Mouse (Mus musculus): ENCODE results near the gene Fancb. TPM values are rescaled to one million over a fixed set of nuclear protein-coding genes. Genes with fewer than 3 reads are reported as not detected.

Fancb gene
- polyA plus RNA-seq, 1 experiment from 2014 or later, result 11.4 TPM

DNA sequence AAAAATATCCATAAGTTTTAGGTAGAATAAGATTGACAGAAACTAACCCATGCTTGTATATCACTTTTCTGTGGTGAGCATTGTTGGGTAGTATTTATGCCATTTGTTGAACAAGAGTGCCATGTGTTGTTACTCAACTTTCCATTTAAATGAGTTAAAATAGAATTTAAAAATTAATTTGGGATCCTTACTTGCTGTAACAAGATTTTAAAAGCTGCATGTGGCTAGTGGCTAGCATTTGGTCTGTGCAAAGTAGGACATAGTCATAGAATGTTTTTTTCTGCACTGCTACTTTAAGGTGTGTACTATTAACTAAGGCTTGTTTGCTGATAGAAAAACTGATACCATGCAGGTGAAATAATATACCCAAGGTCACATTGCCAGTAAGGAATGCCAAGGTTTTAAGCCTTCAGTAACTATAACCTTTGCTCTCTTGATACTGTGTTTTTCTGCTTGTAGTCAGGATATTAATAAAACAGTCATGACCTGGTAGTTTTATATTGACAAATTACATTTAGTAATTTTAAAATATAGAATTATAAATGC, 24.5 kb downstream of the Fancb start, which contains the start of gene Gm17604:
Gene Gm17604 (minus strand): TSS at position 51 of the 546 bp plus-strand sequence.
- no peaks in the 10 kb centered on the region for H3K9me3 ChIP-seq (ENCODE audit: control insufficient read depth, low read length)
- no peak within 1 kb of the TSS for H3K27ac ChIP-seq (ENCODE audit: low read length)
- H3K36me3 ChIP-seq (ENCODE audit: control insufficient read depth, insufficient read depth, low read length), result no peaks in the 10 kb centered on the region
- H3K4me2 ChIP-seq (ENCODE audit: low read depth, low read length), result no peak within 1 kb of the TSS
- no peak within 1 kb of the TSS for H3K9ac ChIP-seq (ENCODE audit: low read length)
- no peaks in the 10 kb centered on the region for H3K4me1 ChIP-seq (replicated peaks; ENCODE audit: control insufficient read depth, insufficient read depth, low read length)
- no peak for ATAC-seq (ENCODE audit: low read depth)
- H3K4me3 ChIP-seq (ENCODE audit: low read length), result no peak within 1 kb of the TSS
- H3K27me3 ChIP-seq (ENCODE audit: control insufficient read depth, insufficient read depth, low read depth, low read length), result no peaks in the 10 kb centered on the region

Other genes starting within 250 kb of the Fancb start
- gene Mospd2, start 217 bp upstream of the Fancb start, polyA plus RNA-seq (2015; fragmentation: Nextera tagmentation; extraction: Ambion mirVana), result 22.7 and 23.6 TPM in 2 replicates
- not detected in 2 replicates for gene Gm17604, start 24.2 kb downstream of the Fancb start, polyA plus RNA-seq (2015; fragmentation: Nextera tagmentation; extraction: Ambion mirVana)